Mouse (Mus musculus): ENCODE measurements around the gene Nap1l1. TPM values are rescaled to one million over a fixed set of nuclear protein-coding genes. Genes with fewer than 3 reads are reported as not detected.

The Nap1l1 gene
- polyA plus RNA-seq, 1 experiment, result 20.0 TPM

GRCm38 (mm10) chr10:111519620-111520370 is 46.8 kb downstream of the Nap1l1 start:
- TF ChIP-seq POLR2A (IDR thresholded peaks at IDR 0.05; ENCODE audit: control insufficient read depth, extremely low read depth, insufficient read depth, low read length, poor library complexity), result no peak
- TF ChIP-seq CTCF (IDR thresholded peaks at IDR 0.05; ENCODE audit: borderline replicate concordance, control insufficient read depth, extremely low read depth, insufficient read depth, low read length, poor library complexity), result no peak
- Histone ChIP-seq H3K27ac (ENCODE audit: control insufficient read depth, insufficient read depth, low read length) (no peak overlapping the region), H3K27me3 (ENCODE audit: control insufficient read depth, insufficient read depth, low read length) (no peaks in the 10 kb centered on the region), H3K36me3 (ENCODE audit: control insufficient read depth, insufficient read depth, low read length) (no peaks in the 10 kb centered on the region), H3K4me1 (replicated peaks; ENCODE audit: control insufficient read depth, insufficient read depth, low read length) (peaks cover 23% of the 10 kb centered on the region), H3K4me3 (ENCODE audit: control insufficient read depth, insufficient read depth, low read length) (no peak overlapping the region)
- WGBS, result 82% methylated on average over 24 of the region's 24 CpGs
- no peak for DNase-seq

- 95% methylated on average over 3 of the region's 3 CpGs for WGBS
- Histone ChIP-seq H3K27me3 (ENCODE audit: control insufficient read depth, insufficient read depth, low read length) (no peaks in the 10 kb centered on the region), H3K36me3 (ENCODE audit: control insufficient read depth, insufficient read depth, low read length) (no peaks in the 10 kb centered on the region), H3K4me1 (replicated peaks; ENCODE audit: control insufficient read depth, insufficient read depth, low read length) (peaks cover 21% of the 10 kb centered on the region), H3K27ac (ENCODE audit: control insufficient read depth, insufficient read depth, low read length) (no peak overlapping the region), H3K4me3 (ENCODE audit: control insufficient read depth, insufficient read depth, low read length) (no peak overlapping the region)
- TF ChIP-seq POLR2A (IDR thresholded peaks at IDR 0.05; ENCODE audit: control insufficient read depth, extremely low read depth, insufficient read depth, low read length, poor library complexity), result no peak
- TF ChIP-seq CTCF (IDR thresholded peaks at IDR 0.05; ENCODE audit: borderline replicate concordance, control insufficient read depth, extremely low read depth, insufficient read depth, low read length, poor library complexity), result no peak
- no peak for DNase-seq
These were observed 47.6 kb downstream of the Nap1l1 start for GRCm38 (mm10) chr10:111520621-111521020.

- H3K36me3 ChIP-seq (ENCODE audit: control insufficient read depth, insufficient read depth, low read length), result no peaks in the 10 kb centered on the region
- no peak overlapping the region for H3K4me3 ChIP-seq (ENCODE audit: control insufficient read depth, insufficient read depth, low read length)
- TF ChIP-seq CTCF (IDR thresholded peaks at IDR 0.05; ENCODE audit: borderline replicate concordance, control insufficient read depth, extremely low read depth, insufficient read depth, low read length, poor library complexity) (no peak), POLR2A (IDR thresholded peaks at IDR 0.05; ENCODE audit: control insufficient read depth, extremely low read depth, insufficient read depth, low read length, poor library complexity) (no peak)
- H3K27ac ChIP-seq (ENCODE audit: control insufficient read depth, insufficient read depth, low read length), result no peak overlapping the region
- H3K4me1 ChIP-seq (replicated peaks; ENCODE audit: control insufficient read depth, insufficient read depth, low read length), result peaks cover 14% of the 10 kb centered on the region
- no peaks in the 10 kb centered on the region for H3K27me3 ChIP-seq (ENCODE audit: control insufficient read depth, insufficient read depth, low read length)
- no peak for DNase-seq
- WGBS, result 93% methylated on average over 4 of the region's 4 CpGs
These were observed 48.6 kb downstream of the Nap1l1 start for GRCm38 (mm10) chr10:111521636-111522035.

GRCm38 (mm10) chr10:111522230-111522629 is 49.2 kb downstream of the Nap1l1 start:
- Histone ChIP-seq H3K27me3 (ENCODE audit: control insufficient read depth, insufficient read depth, low read length) (no peaks in the 10 kb centered on the region), H3K36me3 (ENCODE audit: control insufficient read depth, insufficient read depth, low read length) (no peaks in the 10 kb centered on the region), H3K27ac (ENCODE audit: control insufficient read depth, insufficient read depth, low read length) (no peak overlapping the region), H3K4me3 (ENCODE audit: control insufficient read depth, insufficient read depth, low read length) (no peak overlapping the region), H3K4me1 (replicated peaks; ENCODE audit: control insufficient read depth, insufficient read depth, low read length) (peaks cover 15% of the 10 kb centered on the region)
- 96% methylated on average over 4 of the region's 4 CpGs for WGBS
- DNase-seq, result no peak
- TF ChIP-seq CTCF (IDR thresholded peaks at IDR 0.05; ENCODE audit: borderline replicate concordance, control insufficient read depth, extremely low read depth, insufficient read depth, low read length, poor library complexity) (no peak), POLR2A (IDR thresholded peaks at IDR 0.05; ENCODE audit: control insufficient read depth, extremely low read depth, insufficient read depth, low read length, poor library complexity) (no peak)

- 95% methylated on average over 12 of the region's 12 CpGs for WGBS
- H3K27me3 ChIP-seq (ENCODE audit: control insufficient read depth, insufficient read depth, low read length), result no peaks in the 10 kb centered on the region
- no peak overlapping the region for H3K4me3 ChIP-seq (ENCODE audit: control insufficient read depth, insufficient read depth, low read length)
- peaks cover 19% of the 10 kb centered on the region for H3K4me1 ChIP-seq (replicated peaks; ENCODE audit: control insufficient read depth, insufficient read depth, low read length)
- H3K36me3 ChIP-seq (ENCODE audit: control insufficient read depth, insufficient read depth, low read length), result no peaks in the 10 kb centered on the region
- no peak overlapping the region for H3K27ac ChIP-seq (ENCODE audit: control insufficient read depth, insufficient read depth, low read length)
- TF ChIP-seq CTCF (IDR thresholded peaks at IDR 0.05; ENCODE audit: borderline replicate concordance, control insufficient read depth, extremely low read depth, insufficient read depth, low read length, poor library complexity) (no peak), POLR2A (IDR thresholded peaks at IDR 0.05; ENCODE audit: control insufficient read depth, extremely low read depth, insufficient read depth, low read length, poor library complexity) (no peak)
- no peak for DNase-seq
These were observed 50.9 kb downstream of the Nap1l1 start for GRCm38 (mm10) chr10:111523894-111524293.

- 82% methylated on average over 5 of the region's 5 CpGs for WGBS
- H3K27ac ChIP-seq (ENCODE audit: control insufficient read depth, insufficient read depth, low read length), result no peak overlapping the region
- TF ChIP-seq POLR2A (IDR thresholded peaks at IDR 0.05; ENCODE audit: control insufficient read depth, extremely low read depth, insufficient read depth, low read length, poor library complexity) (no peak), CTCF (IDR thresholded peaks at IDR 0.05; ENCODE audit: borderline replicate concordance, control insufficient read depth, extremely low read depth, insufficient read depth, low read length, poor library complexity) (no peak)
- no peaks in the 10 kb centered on the region for H3K36me3 ChIP-seq (ENCODE audit: control insufficient read depth, insufficient read depth, low read length)
- peaks cover 18% of the 10 kb centered on the region for H3K4me1 ChIP-seq (replicated peaks; ENCODE audit: control insufficient read depth, insufficient read depth, low read length)
- no peak overlapping the region for H3K4me3 ChIP-seq (ENCODE audit: control insufficient read depth, insufficient read depth, low read length)
- DNase-seq, result no peak
- H3K27me3 ChIP-seq (ENCODE audit: control insufficient read depth, insufficient read depth, low read length), result no peaks in the 10 kb centered on the region
These were observed 54.0 kb downstream of the Nap1l1 start for GRCm38 (mm10) chr10:111527057-111527456.

Data from thymus, adult 2 months (tissue).